Mouse (Mus musculus) midbrain, embryonic 10.5 days (tissue): ENCODE results near the gene Csnk1e. TPM values are rescaled to one million over a fixed set of nuclear protein-coding genes. Genes with fewer than 3 reads are reported as not detected.

Source experiments
- DNase-seq: peaks from one replicate; pipeline ENCODE4 v3.0.0-alpha.2; 2017; ENCODE audit warnings: low spot score
- H3K27ac ChIP-seq: fragments of 300-500 bp; sonication (generic); replicated peaks from 2 replicates; pipeline ENCODE4 v1.5.1; 2016; ENCODE audit warnings: mild to moderate bottlenecking
- H3K27me3 ChIP-seq: fragments of 300-500 bp; sonication (generic); 2 replicates; pipeline ENCODE4 v1.6.1; 2016; ENCODE audit warnings: low read depth, mild to moderate bottlenecking; ENCODE audit not compliant: poor library complexity, severe bottlenecking
- H3K36me3 ChIP-seq: fragments of 300-500 bp; sonication (generic); 2 replicates; pipeline ENCODE4 v1.6.1; 2016; ENCODE audit warnings: mild to moderate bottlenecking, moderate library complexity
- H3K4me1 ChIP-seq: fragments of 300-500 bp; sonication (generic); 2 replicates; pipeline ENCODE4 v1.6.1; 2016
- H3K4me3 ChIP-seq: fragments of 300-500 bp; sonication (generic); 2 replicates; pipeline ENCODE4 v1.5.1; 2016; ENCODE audit warnings: mild to moderate bottlenecking, moderate library complexity
- H3K9me3 ChIP-seq: fragments of 300-500 bp; sonication (generic); replicated peaks from 2 replicates; pipeline ENCODE4 v1.6.1; 2016; ENCODE audit warnings: mild to moderate bottlenecking
- WGBS: fragments of 180-500 bp; shearing (Covaris S2); methylation state at CpG from one replicate; pipeline ENCODE4 v1.1.7; 2016; 5-methylcytosine and 5-hydroxymethylcytosine counted together
- polyA plus RNA-seq: library from polyadenylated mRNA; unstranded; fragments of >200 nt; fragmentation: Nextera tagmentation; extraction: Ambion mirVana; gene quantifications from 2 replicates; pipeline ENCODE4 v1.2.1, GENCODE M21; 2016

Gene Csnk1e
- polyA plus RNA-seq, 1 experiment from 2014 or later: 128 TPM

DNA sequence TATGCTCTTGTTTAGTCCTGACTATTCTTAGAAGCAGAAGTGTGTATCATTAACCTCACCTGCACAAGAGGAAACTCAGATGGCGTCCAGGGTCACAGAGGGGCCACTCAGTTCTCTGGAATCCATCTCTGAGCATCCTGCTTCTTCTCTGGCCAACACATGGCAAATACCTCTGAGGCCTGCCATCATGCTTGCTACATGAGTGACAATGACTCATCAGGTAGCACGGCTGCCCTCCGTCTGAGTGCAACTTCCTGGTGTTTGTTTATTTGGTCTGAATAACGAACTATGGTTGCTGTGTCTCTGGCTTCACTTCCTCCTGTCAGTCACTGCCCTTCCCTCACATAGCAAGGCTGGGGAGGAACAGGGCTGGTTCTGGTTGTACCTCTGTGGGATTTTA lies 40.9 kb downstream of the Csnk1e start:
- WGBS: 76% methylated on average over 4 of the region's 4 CpGs
- no peak overlapping the region for H3K27ac ChIP-seq
- H3K4me3 ChIP-seq: no peak overlapping the region
- H3K27me3 ChIP-seq: no peaks in the 10 kb centered on the region
- no peaks in the 10 kb centered on the region for H3K4me1 ChIP-seq
- DNase-seq: no peak
- peaks cover 38% of the 10 kb centered on the region for H3K36me3 ChIP-seq
- no peaks in the 10 kb centered on the region for H3K9me3 ChIP-seq

DNA sequence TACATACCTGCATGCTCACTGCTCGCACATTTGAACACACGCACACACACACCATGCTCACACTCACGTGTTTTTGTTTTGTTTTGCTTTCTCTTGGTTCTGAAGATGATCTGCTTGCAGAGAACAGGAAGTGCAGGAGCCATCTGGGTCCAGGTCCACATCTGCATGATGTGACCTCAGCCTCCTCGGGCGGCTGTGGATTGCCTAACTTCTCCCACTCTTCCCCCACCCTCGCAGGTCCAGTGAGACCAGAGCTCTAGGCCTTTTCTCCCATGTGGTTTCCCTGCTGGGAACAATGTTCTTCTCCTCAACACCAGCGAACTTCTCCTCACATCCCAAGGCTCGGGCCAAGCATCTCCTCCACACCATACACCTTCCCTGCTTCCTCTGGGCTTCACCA lies 41.6 kb downstream of the Csnk1e start:
- H3K27ac ChIP-seq: no peak overlapping the region
- H3K27me3 ChIP-seq: no peaks in the 10 kb centered on the region
- H3K4me3 ChIP-seq: no peak overlapping the region
- H3K9me3 ChIP-seq: no peaks in the 10 kb centered on the region
- H3K4me1 ChIP-seq: no peaks in the 10 kb centered on the region
- 84% methylated on average over 8 of the region's 8 CpGs for WGBS
- DNase-seq: no peak
- peaks cover 31% of the 10 kb centered on the region for H3K36me3 ChIP-seq

DNA sequence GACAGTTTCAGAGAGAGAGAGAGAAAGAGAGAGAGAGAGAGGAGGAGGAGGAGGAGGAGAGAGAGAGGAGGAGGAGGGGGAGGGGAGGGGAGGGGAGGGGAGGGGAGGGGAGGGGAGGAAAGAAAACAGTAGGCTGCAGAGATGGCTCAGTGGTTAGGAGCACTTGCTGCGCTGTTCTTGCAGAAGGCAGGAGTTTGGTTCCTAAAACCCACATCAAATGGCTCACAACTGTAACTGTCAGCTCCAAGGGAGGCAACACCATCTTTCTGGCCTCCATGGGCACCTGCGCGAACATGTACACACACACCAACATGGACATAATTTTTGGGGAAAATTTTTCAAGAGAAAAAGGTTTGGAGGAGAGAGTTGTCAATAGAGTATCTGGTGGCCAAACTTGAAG lies 42.2 kb downstream of the Csnk1e start:
- peaks cover 25% of the 10 kb centered on the region for H3K36me3 ChIP-seq
- H3K4me3 ChIP-seq: no peak overlapping the region
- WGBS: 86% methylated on average over 3 of the region's 3 CpGs
- H3K4me1 ChIP-seq: no peaks in the 10 kb centered on the region
- no peak for DNase-seq
- H3K9me3 ChIP-seq: no peaks in the 10 kb centered on the region
- no peaks in the 10 kb centered on the region for H3K27me3 ChIP-seq
- no peak overlapping the region for H3K27ac ChIP-seq

- Histone ChIP-seq H3K4me3 (no peak overlapping the region), H3K9me3 (no peaks in the 10 kb centered on the region), H3K4me1 (no peaks in the 10 kb centered on the region), H3K36me3 (peaks cover 8% of the 10 kb centered on the region), H3K27me3 (no peaks in the 10 kb centered on the region), H3K27ac (no peak overlapping the region)
- no peak for DNase-seq
- 66% methylated on average over 10 of the region's 10 CpGs for WGBS
Measured at GRCm38 (mm10) chr15:79411363-79412065, 43.9 kb downstream of the Csnk1e start.

- 92% methylated on average over 4 of the region's 4 CpGs for WGBS
- Histone ChIP-seq H3K4me1 (peaks cover 3% of the 10 kb centered on the region), H3K36me3 (no peaks in the 10 kb centered on the region), H3K4me3 (no peak overlapping the region), H3K27me3 (peaks cover 9% of the 10 kb centered on the region), H3K27ac (no peak overlapping the region), H3K9me3 (no peaks in the 10 kb centered on the region)
- no peak for DNase-seq
Measured at GRCm38 (mm10) chr15:79409077-79409573, 46.2 kb downstream of the Csnk1e start.

DNA sequence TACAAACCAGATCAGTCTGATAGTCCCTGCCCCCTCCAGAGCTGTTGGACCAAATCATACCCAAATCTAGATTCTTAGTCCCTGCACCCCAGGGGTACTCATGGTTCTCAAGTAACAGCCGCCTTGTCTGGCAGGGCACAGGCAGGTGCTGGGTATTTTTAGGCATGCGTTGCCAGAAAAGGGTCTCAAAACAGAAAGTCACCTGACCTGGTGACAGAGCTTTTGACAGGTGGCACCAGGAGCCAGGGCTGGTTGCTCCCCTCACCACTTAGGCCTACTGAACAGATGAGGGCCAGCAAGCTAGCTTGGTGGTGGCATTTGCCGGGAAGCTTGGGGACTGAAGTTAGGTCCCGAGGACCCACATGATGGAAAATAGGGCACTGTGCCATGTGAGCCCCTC lies 48.8 kb downstream of the Csnk1e start:
- Histone ChIP-seq H3K27me3 (peaks cover 14% of the 10 kb centered on the region), H3K27ac (no peak overlapping the region), H3K4me3 (no peak overlapping the region), H3K36me3 (no peaks in the 10 kb centered on the region), H3K9me3 (no peaks in the 10 kb centered on the region), H3K4me1 (peaks cover 27% of the 10 kb centered on the region)
- 85% methylated on average over 4 of the region's 4 CpGs for WGBS
- DNase-seq: no peak

- WGBS: 51% methylated on average over 1 of the region's 1 CpGs
- H3K4me1 ChIP-seq: peaks cover 50% of the 10 kb centered on the region
- H3K4me3 ChIP-seq: no peak overlapping the region; the same call in 1 of the 2 replicates
- H3K27ac ChIP-seq: no peak overlapping the region
- no peaks in the 10 kb centered on the region for H3K36me3 ChIP-seq
- H3K27me3 ChIP-seq: peaks cover 14% of the 10 kb centered on the region
- DNase-seq: no peak
- no peaks in the 10 kb centered on the region for H3K9me3 ChIP-seq
Measured at GRCm38 (mm10) chr15:79404277-79404676, 51.1 kb downstream of the Csnk1e start.

DNA sequence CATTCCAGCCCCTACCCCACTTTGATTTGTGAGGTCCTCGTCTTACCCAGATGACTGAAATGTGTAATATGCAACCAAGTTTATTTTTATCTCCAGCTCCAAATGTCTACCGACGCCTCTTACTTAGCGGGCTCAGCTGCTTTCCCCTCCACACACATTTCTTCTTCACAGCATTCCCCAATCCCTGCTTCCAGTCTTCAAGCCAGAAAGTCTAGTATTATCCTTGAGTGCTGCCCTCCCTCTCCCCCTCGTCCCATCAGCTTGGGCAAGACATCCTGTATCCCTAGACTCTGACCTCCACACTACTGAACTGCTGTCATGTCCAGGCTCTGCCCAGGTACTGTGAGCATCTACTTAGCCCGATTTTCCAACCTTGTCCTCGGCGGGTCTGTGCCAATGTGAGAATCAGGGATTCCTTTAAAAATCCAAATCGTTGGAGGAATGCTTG lies 51.6 kb downstream of the Csnk1e start:
- H3K4me1 ChIP-seq: peaks cover 50% of the 10 kb centered on the region
- 21% methylated on average over 9 of the region's 9 CpGs for WGBS
- H3K27ac ChIP-seq: peak overlapping the region; percentile 90
- H3K36me3 ChIP-seq: no peaks in the 10 kb centered on the region
- peaks cover 14% of the 10 kb centered on the region for H3K27me3 ChIP-seq
- H3K4me3 ChIP-seq: peak overlapping the region; percentile 68
- no peaks in the 10 kb centered on the region for H3K9me3 ChIP-seq
- no peak for DNase-seq

GRCm38 (mm10) chr15:79402836-79403762 lies 52.3 kb downstream of the Csnk1e start, which contains the start of gene Tmem184b:
Gene Tmem184b, minus strand, starts transcription at chr15:79403569.
- DNase-seq: peak; percentile 85
- H3K27me3 ChIP-seq: peaks cover 14% of the 10 kb centered on the region
- under 1% methylated on average over 90 of the region's 90 CpGs for WGBS

DNA sequence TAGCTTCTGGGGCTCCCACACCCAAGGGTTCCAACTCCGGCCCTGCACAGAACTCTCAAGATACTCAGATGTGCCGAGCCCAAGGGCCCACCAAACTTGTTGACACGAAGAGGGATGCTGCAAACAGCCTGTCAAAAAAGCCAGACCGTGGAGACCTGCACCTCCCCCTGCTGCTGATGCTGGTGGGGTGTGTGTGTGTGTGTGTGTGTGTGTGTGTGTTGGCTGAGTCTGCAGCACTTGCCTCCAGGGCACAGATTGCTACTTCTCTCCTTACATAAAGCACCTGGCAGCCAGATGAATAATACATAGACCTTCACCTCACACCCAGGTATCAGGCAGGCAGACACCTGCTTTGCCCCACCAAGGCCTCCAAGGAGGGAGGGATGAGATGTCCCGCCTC lies 53.2 kb downstream of the Csnk1e start:
- H3K27ac ChIP-seq: peak overlapping the region; percentile 90
- 32% methylated on average over 5 of the region's 5 CpGs for WGBS
- DNase-seq: no peak

More at GRCm38 (mm10) chr15:79402836-79403762, 52.3 kb downstream of the Csnk1e start, which contains the start of gene Tmem184b:
- Histone ChIP-seq H3K4me1 (peaks cover 50% of the 10 kb centered on the region), H3K27ac (peak within 1 kb of the TSS; percentile 90), H3K4me3 (peak within 1 kb of the TSS; percentile 68), H3K9me3 (no peaks in the 10 kb centered on the region), H3K36me3 (peaks cover 7% of the 10 kb centered on the region; the same call in 1 of the 2 replicates)

GRCm38 (mm10) chr15:79400975-79401365 lies 54.4 kb downstream of the Csnk1e start:
- 59% methylated on average over 7 of the region's 7 CpGs for WGBS
- Histone ChIP-seq H3K27ac (peak overlapping the region; percentile 65), H3K36me3 (peaks cover 21% of the 10 kb centered on the region), H3K4me1 (peaks cover 50% of the 10 kb centered on the region), H3K4me3 (peak overlapping the region; percentile 68; the same call in 1 of the 2 replicates), H3K27me3 (peaks cover 14% of the 10 kb centered on the region), H3K9me3 (no peaks in the 10 kb centered on the region)
- no peak for DNase-seq

More for the DNA sequence above, 53.2 kb downstream of the Csnk1e start:
- Histone ChIP-seq H3K4me1 (peaks cover 50% of the 10 kb centered on the region), H3K9me3 (no peaks in the 10 kb centered on the region), H3K36me3 (peaks cover 14% of the 10 kb centered on the region), H3K27me3 (peaks cover 14% of the 10 kb centered on the region), H3K4me3 (peak overlapping the region; percentile 68)

DNA sequence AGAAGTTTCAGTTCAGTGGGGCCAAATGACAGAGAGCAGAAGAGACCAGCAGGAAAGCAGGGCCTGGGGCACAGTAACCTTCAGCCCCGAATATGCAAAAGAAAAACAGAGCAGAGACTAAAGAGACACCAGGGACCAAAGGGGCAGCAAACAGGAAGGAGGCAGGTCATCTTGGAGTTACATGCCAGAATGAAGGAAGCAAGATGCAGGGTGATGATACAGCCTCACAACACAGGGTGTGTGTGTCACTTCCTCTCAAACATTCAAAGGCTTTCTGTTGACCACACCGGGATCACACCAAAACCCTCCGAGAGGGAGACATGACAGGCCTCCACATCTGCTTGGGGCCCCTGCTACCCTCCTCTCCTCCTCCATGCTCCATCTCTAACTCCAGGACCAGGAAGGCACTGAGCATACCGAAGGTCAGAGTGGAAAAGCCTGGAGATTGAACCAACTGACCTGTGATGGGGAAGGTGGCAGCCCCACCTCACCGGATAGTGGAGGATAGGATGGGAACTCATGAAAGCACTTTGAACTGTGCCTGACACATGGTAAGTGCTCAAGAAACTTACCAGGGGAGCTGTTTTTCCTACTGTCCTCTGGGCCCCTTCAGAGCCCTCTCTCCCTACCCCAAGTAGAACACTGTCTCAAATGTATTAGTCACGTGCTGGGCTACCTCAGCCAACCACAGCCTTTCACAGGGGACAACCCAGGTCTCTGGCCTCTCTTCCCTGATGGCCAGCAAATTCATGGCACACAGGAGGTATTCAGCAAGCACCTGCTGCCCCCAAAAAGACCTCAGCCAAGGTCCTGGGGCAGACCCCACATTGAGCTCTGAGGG lies 55.0 kb downstream of the Csnk1e start:
- DNase-seq: no peak
- Histone ChIP-seq H3K4me3 (0 out of 2 replicates have a peak overlapping the region, but pooled peaks have one; percentile 68), H3K9me3 (no peaks in the 10 kb centered on the region), H3K27me3 (peaks cover 14% of the 10 kb centered on the region), H3K4me1 (peaks cover 50% of the 10 kb centered on the region), H3K36me3 (peaks cover 24% of the 10 kb centered on the region), H3K27ac (peak overlapping the region; percentile 65)
- 72% methylated on average over 6 of the region's 6 CpGs for WGBS
